Mouse (Mus musculus) bone marrow, adult 2 months (tissue): ENCODE measurements around the gene Pkd1l3.

ENCODE experiments used
- CTCF ChIP-seq: fragments of 200-500 bp; IDR thresholded peaks from 2 replicates; pipeline ENCODE4 v1.5.1; 2011; ENCODE audit warnings: low read length, control low read depth; ENCODE audit not compliant: control insufficient read depth, insufficient read depth
- POLR2A ChIP-seq: fragments of 200-500 bp; IDR thresholded peaks from 2 replicates; pipeline ENCODE4 v1.6.1; 2011; ENCODE audit warnings: low read depth, mild to moderate bottlenecking, control low read depth, low read length, borderline replicate concordance; ENCODE audit not compliant: control insufficient read depth

DNA sequence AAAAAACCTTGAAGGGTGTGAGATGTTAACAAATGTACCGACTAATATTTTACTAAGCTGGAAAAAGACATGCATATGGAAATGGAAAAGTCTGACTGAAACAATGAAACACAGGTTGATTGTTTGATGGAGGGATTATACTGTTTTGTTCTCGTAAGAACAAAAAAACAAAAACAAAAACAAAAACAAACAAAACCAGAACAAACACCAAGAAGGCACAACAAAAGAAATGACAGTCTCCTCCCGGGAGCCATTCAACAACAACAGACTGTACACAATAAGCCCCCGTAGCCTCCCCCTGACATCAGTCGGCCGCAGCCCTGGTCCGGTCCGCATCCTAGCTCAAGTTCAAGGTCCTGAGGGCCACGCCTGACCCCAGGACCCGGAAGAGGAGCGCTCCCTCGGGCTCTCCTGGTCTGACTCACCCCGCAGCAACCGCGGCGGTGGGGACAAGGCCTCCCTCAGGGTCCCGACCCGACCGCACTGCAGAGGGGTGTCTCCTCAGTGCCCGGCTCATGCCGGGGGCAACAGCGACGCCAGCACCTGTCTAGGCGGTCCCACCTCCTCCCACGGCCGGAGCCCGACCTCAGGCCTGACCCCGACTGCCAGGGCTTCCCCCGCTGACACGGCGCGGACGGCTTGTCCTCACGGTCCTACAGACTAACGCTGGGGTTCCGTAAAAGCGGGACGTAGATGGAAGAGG, 78.3 kb downstream of the Pkd1l3 start:
- TF ChIP-seq POLR2A = no peak
- no peak for TF ChIP-seq CTCF
